Mouse (Mus musculus): Measurements from ENCODE around the gene AI413582. TPM values are rescaled to one million over a fixed set of nuclear protein-coding genes. Genes with fewer than 3 reads are reported as not detected.

The AI413582 gene
- polyA plus RNA-seq (2015; fragmentation: Nextera tagmentation; extraction: Ambion mirVana): 34.4 and 42.1 TPM in 2 replicates

DNA sequence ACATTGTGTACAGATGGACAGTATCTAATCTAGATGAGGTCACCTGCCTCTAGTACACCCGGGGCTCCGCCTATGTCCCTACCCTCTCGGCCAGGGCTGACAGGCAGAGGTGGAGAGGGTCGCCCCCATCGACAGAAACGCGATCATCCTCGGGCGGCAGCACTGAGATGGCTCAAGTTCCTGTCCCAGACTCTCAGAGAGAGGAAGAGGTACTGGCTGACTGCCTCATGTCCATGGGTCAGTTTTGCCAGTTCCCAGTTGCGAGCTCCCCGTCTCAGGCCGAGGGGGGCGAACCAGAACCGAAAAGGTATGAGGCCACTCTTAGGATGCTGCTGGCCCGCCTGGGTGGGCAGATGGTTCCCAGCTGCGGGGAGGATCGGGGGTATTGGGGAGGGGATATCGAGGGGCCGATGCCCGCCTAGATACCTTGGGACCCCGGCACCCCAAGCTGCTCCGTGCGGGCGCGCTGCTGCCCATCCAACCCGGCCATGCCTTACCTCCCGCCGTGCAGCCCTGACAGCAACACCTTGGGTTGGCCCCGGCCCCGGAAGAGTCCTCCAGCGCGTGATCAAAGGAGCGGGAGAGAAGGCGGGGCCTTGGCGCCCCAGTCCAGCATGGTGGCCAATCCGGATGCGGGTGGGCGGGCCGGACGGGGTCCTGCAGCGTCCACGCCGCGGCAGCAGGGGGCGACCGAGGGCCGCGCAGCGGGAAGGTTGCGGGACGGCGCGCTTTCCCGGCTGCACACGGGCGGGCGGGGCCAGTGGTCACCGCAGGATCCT lies at the start of gene AI413582:
Gene AI413582, minus strand, starts transcription at position 594 of the 779 bp plus-strand sequence.

DNA sequence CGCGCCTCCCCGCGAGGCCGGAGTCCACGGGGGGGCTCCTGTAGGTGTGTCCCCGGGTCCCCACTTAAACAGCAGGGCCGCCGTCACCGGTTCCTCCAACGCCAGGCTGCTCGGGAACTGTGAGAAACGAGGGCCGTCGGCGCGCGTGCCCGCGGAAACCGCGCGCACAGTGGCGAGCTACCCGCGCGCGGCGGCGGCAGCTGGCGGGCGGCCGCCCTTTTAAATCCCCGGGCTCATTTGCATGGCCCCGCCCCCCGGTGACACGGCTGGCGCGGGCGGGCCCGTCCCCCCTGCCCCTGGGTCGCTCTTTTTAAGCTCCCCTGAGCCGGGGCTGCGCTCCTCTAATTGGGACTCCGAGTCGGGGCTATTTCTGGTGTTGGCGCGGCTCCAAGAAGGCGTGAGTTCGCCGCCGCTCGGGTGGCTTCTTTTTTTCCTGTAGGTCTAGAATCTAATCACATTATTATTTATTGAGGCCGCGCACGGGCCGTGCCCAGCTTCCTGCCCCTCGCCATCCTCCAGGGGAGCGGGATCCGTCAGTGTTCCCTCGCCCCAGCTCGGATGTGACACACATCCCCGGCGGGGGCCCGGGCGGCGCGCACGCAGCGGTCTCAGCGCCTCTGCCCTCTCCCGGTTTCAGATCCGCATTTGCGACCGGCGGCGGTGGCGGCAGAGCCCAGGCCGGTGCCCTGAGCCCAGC lies 9.1 kb downstream of the AI413582 start, which contains the start of gene Hmga1:
Gene Hmga1, plus strand, starts transcription at position 183 of the 697 bp plus-strand sequence.

DNA sequence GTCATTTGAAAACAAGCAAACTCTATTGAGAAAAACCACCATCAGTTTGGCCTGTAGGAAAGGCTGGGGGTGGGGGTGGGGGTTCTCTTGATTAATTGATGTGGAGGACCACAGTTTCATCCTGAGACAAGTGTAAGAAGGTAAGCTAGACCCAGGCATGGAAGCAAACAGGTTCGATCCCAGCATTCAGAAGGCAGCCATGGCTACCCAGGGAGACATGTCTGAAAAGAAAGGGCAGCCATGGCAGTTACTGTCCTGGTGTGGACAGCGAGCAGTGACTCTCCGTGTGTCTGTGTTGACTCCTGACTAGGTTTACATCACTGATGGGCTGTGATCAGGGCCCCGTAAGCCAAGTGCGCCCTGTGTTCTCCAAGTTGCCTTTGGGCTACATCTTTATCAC lies 44.3 kb downstream of the AI413582 start, which contains the start of gene Grm4:
Gene Grm4, minus strand, starts transcription at position 101 of the 400 bp plus-strand sequence.

Other genes with a start within 250 kb of the AI413582 start
- not detected in 2 replicates for gene Grm4, start 44.4 kb downstream of the AI413582 start, polyA plus RNA-seq (2015; fragmentation: Nextera tagmentation; extraction: Ambion mirVana)
- gene Hmga1, start 9.3 kb downstream of the AI413582 start, polyA plus RNA-seq (2015; fragmentation: Nextera tagmentation; extraction: Ambion mirVana): 113 and 125 TPM in 2 replicates
- 40.4 and 41.3 TPM in 2 replicates for gene Nudt3, start 57.7 kb upstream of the AI413582 start, polyA plus RNA-seq (2015; fragmentation: Nextera tagmentation; extraction: Ambion mirVana)
- not detected in 2 replicates for gene RPS10-NUDT3, start 69.5 kb upstream of the AI413582 start, polyA plus RNA-seq (2015; fragmentation: Nextera tagmentation; extraction: Ambion mirVana)
- 1,040 and 1,063 TPM in 2 replicates for gene Rps10, start 70.9 kb upstream of the AI413582 start, polyA plus RNA-seq (2015; fragmentation: Nextera tagmentation; extraction: Ambion mirVana)
- 0.54 and 1.4 TPM in 2 replicates for gene Pacsin1, start 89.8 kb upstream of the AI413582 start, polyA plus RNA-seq (2015; fragmentation: Nextera tagmentation; extraction: Ambion mirVana)
- 0.12 TPM in 1 of 2 replicates, not detected in the other for gene Spdef, start 163.2 kb upstream of the AI413582 start, polyA plus RNA-seq (2015; fragmentation: Nextera tagmentation; extraction: Ambion mirVana)